Comparison of ENCODE assay signal across 8 mouse cellular contexts in the genomic region with DNA sequence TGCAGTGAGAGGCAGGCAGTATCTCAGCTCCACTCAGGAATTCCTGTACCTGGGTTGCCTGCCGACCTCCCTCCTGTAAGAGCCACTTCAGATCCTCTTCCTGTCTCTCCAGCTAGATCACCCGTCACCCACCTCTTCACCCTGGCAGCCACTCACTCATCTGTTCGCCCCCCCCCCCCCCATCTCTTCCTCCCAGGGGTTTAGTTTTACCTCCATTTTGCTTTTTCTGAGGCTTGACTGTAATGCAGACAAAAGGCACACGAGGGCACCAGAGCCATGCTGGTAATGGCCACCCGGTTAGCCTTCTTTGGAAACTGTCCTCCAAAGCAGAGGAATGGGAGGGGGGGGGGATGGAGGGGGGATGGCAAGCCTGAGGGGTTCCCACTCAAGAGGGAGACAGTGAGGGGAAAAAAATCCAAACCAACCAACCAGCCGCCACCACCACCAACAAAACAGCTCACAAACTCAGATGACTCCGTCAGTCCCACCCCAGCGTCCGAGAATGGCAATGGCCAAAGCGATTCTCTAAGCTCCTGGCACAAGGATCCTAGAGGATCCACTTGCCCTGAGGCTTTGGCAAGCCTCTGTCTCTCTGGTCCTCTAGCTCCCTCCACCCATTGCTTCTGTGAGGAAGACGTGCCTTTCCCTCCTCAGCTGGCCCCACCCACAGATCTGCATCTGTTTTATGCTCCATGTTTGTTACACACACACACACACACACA. TPM values are rescaled to one million over a fixed set of nuclear protein-coding genes. Genes with fewer than 3 reads are reported as not detected.
DNase-seq lines count a peak whose midpoint lies in the region; ATAC-seq and TF ChIP-seq lines count a peak whose summit lies in the region.

No protein-coding gene starts in this region.

- peak; percentile 35 to 38 for DNase-seq in spleen, adult 2 months (ENCODE audit: low read depth in 1 of 2, low spot score in 2 of 2)
- DNase-seq in spleen, postnatal 4 days (ENCODE audit: low spot score in 2 of 2): no peak
- peak; percentile 33 to 49 for DNase-seq in gastrocnemius, postnatal 36 days
- peak; percentile 18 to 53 for DNase-seq in left cerebral cortex, postnatal 36 days (ENCODE audit: low spot score in 2 of 2)
- peak; percentile 69 for DNase-seq in mesoderm, embryonic 11.5 days (ENCODE audit: low read depth, low spot score)

- intact Hi-C loops in gastrocnemius, postnatal 36 days (cut with DNase I): loop anchor here (2.0 to 5.0 kb wide), 4 partner anchors 110 to 439 kb away; no protein-coding TSS in a partner anchor
- intact Hi-C loops in left cerebral cortex, postnatal 36 days (cut with DNase I): loop anchor here (2.0 to 5.0 kb wide), 4 partner anchors 194 to 439 kb away; no protein-coding TSS in a partner anchor

- TF ChIP-seq CTCF in spleen, adult 2 months (IDR thresholded peaks at IDR 0.05; ENCODE audit: extremely low read depth, insufficient read depth, insufficient read length, insufficient replicate concordance): peak; percentile 76; the same call in 1 of the 2 replicates
- TF ChIP-seq CTCF in cortical plate, adult 2 months (IDR thresholded peaks at IDR 0.05; ENCODE audit: extremely low read depth, insufficient read depth, low read length): peak; percentile 91
- peak; percentile 70; the same call in 1 of the 2 replicates for TF ChIP-seq CTCF in small intestine, adult 2 months (IDR thresholded peaks at IDR 0.05; ENCODE audit: extremely low read depth, insufficient read length, insufficient replicate concordance, low read depth, low read length)

- H3K27ac ChIP-seq in spleen, adult 2 months (ENCODE audit: insufficient read depth, low read length): no peak overlapping the region
- no peak overlapping the region for H3K27ac ChIP-seq in cortical plate, adult 2 months (ENCODE audit: insufficient read depth, low read length)
- no peak overlapping the region for H3K27ac ChIP-seq in small intestine, adult 2 months (ENCODE audit: insufficient read depth, low read depth, low read length)

- TF ChIP-seq POLR2A in spleen, adult 2 months (IDR thresholded peaks at IDR 0.05; ENCODE audit: low read depth, low read length): no peak
- no peak for TF ChIP-seq POLR2A in cortical plate, adult 2 months (IDR thresholded peaks at IDR 0.05; ENCODE audit: extremely low read depth, insufficient read depth, low read length)
- no peak for TF ChIP-seq POLR2A in small intestine, adult 2 months (IDR thresholded peaks at IDR 0.05; ENCODE audit: low read depth, low read length)

- H3K4me3 ChIP-seq in spleen, adult 2 months (ENCODE audit: extremely low read depth, insufficient read depth, insufficient read length): no peak overlapping the region
- H3K4me3 ChIP-seq in cortical plate, adult 2 months (ENCODE audit: insufficient read depth, low read length): peak overlapping the region; percentile 22; the same call in 1 of the 2 replicates
- no peak overlapping the region for H3K4me3 ChIP-seq in small intestine, adult 2 months (ENCODE audit: low read depth, low read length)

- H3K4me1 ChIP-seq in spleen, adult 2 months (ENCODE audit: control insufficient read depth, insufficient read depth, insufficient read length): 0 out of 2 replicates have a peak, but pooled peaks cover 2% of the 10 kb centered on the region
- no peaks in the 10 kb centered on the region for H3K4me1 ChIP-seq in cortical plate, adult 2 months (ENCODE audit: control insufficient read depth, insufficient read depth, low read length)
- H3K4me1 ChIP-seq in small intestine, adult 2 months (ENCODE audit: control insufficient read depth, insufficient read depth, insufficient read length, low read length): no peaks in the 10 kb centered on the region; the same call in 1 of the 2 replicates

- H3K27me3 ChIP-seq in spleen, adult 2 months (ENCODE audit: control insufficient read depth, insufficient read depth, low read length): no peaks in the 10 kb centered on the region
- H3K27me3 ChIP-seq in small intestine, adult 2 months (ENCODE audit: control insufficient read depth, insufficient read depth, low read length): no peaks in the 10 kb centered on the region

- WGBS in spleen, adult 2 months: 48% methylated on average over 9 of the region's 11 CpGs
- 35% methylated on average over 11 of the region's 11 CpGs for WGBS in small intestine, adult 2 months

- peak; percentile 90 for ATAC-seq in inflammation-experienced regulatory T-cells, adult 6 months

- H3K36me3 ChIP-seq in spleen, adult 2 months (ENCODE audit: control insufficient read depth, insufficient read depth, low read length): no peaks in the 10 kb centered on the region
- 0 out of 2 replicates have a peak, but pooled peaks cover 6% of the 10 kb centered on the region for H3K36me3 ChIP-seq in small intestine, adult 2 months (ENCODE audit: control insufficient read depth, insufficient read depth, low read length)

RNA-seq across cellular contexts. Expression of a gene that starts 9.8 kb away (rescaled TPM):
- 85.6 and 116 TPM in 2 replicates for polyA plus RNA-seq in spleen, adult 2 months (2012; rRNA removed)
- 98.9 and 105 TPM in 2 replicates for polyA plus RNA-seq in cortical plate, adult 2 months (2012; rRNA removed)
- 10 to 100 TPM; 80.1 to 89.9 TPM for total RNA-seq in gastrocnemius, postnatal 36 days (2021)
- 10 to 100 TPM; 38.6 to 60.9 (median 50.1) TPM for polyA plus RNA-seq in inflammation-experienced regulatory T-cells, adult 6 months (2017; shearing (Covaris generic))
- total RNA-seq in left cerebral cortex, postnatal 36 days (2021): 100 to 1,000 TPM; 117 to 118 TPM
- 66.7 and 67.2 TPM in 2 replicates for polyA plus RNA-seq in small intestine, adult 2 months (2012; rRNA removed)

Comparison
In these comparisons a context has a peak if more than half of its experiments do, and no peak if none do; other contexts are left out.
1. DNase-seq: peak in spleen, adult 2 months (2 of 2), gastrocnemius, postnatal 36 days (2 of 2), left cerebral cortex, postnatal 36 days (2 of 2) and mesoderm, embryonic 11.5 days (single experiment); none in spleen, postnatal 4 days (0 of 2).
2. Peak in every context shown above with its lines, with median percentiles within 50 percentile points of each other: CTCF ChIP-seq.